Mouse (Mus musculus) left cerebral cortex, adult 11 months (tissue): Measurements from ENCODE around the gene Mctp1.
"Not testable (repeated sequence)": the region's sequence is repeated elsewhere in the genome, so short reads cannot be mapped to it uniquely, and the experiment has no call there.

Source experiments
- DNase-seq: peaks from one replicate; pipeline ENCODE4 v3.0.0; 2022; ENCODE audit warnings: low spot score

Mctp1 gene

DNA sequence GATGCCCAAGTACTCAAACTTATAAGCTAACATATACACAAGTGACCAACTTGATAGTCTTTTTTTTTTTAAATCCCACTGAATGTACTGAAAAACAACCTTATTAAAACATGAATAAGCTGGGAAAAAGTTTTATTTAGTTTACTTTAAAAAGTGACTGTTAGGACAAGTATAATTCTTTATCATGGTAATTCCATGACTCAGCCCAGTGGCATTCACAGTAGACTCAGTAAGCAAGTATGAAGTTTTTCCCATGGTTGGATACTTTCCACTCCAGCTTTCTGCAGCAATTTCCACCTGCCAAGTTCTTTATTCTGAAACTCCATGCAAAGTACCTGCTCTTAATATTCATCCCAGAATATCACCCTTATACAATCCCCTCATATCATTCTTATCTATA is 97.3 kb downstream of the Mctp1 start:
- DNase-seq, result no peak

GRCm38 (mm10) chr13:76482998-76483397 is 98.7 kb downstream of the Mctp1 start:
- no peak for DNase-seq

DNA sequence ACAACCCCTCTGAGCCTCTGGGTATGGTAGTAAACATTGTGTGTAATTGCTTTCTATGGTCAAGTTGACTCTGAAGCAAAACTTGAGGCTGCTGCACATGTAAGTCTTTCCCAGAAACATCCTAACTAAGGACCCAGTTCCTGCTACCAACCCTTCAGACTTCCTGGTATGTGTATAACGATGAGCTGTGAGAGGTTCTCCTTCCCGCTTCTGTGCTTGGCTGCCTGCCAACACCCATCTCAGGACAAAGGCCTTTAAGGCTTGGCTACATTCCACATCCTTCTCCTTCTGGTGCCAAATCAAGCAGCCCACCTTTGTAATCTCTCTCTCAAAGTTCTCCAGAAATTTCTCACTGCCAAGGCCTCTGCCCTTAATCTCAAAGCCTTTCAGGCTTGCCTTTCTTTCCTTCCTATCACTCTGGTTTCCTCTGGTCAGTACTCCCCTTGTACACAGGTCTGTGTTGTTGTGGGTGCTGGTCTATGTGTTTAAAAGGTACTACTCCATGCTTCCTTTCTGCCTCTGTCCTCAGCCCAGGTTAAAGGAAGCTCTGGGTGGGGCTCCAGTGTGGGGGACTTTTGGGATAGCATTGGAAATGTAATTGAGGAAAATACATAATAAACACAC is 99.9 kb downstream of the Mctp1 start:
- DNase-seq, result no peak

- no peak for DNase-seq
Measured at GRCm38 (mm10) chr13:76515896-76516295, 131.6 kb downstream of the Mctp1 start.

GRCm38 (mm10) chr13:76523170-76523569 is 138.8 kb downstream of the Mctp1 start:
- DNase-seq, result no peak

GRCm38 (mm10) chr13:76527326-76527725 is 143.0 kb downstream of the Mctp1 start:
- DNase-seq, result no peak

GRCm38 (mm10) chr13:76527751-76528150 is 143.4 kb downstream of the Mctp1 start:
- DNase-seq, result no peak

DNA sequence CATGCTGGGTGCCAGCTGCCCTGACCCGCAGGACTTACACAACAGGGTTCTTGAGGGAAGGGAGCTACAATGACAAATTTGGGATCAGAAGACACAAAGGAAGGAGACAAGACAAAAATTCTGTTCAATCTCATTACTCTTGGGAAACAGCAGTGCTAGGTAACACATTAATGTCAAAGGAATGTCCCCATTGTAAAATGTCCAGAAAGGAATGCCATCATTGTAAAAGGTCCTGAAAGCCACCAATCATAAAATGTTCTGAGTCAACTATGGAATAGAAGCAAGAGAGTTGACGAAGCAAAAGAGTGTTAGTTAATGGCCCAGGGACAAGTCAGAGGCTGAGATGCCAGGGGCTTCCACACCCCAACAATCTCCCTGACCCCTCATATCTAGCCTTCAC is 145.6 kb downstream of the Mctp1 start:
- no peak for DNase-seq

DNA sequence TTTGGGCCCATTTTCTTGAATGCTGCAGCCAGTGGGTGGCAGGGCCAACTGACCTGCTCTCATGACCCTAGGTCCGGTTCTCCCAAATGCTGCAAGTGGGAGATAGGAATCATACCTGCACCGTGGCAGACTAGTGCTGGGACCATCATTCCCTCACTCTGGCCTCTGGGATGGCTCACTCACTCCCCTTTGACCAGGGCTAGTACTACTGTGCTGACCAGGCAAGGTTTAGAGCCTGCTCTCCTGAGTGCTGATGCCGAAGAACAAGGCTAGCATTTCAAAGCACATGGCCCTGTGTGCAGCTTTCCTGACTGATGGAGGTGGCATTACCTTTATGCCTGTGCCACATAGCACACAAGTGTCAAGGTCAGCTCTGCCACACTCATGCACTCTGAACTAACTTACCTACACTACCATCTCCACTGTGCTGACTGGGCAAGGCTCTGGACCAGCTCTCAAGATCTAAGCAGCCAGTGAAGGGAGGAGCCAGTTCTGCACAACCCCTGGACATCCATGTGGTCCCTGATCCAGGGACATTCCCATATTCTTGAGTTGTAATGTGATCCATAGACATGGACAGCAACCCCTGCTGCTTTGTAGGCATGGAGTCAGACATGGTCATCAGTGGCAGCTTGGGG is 146.7 kb downstream of the Mctp1 start:
- no peak for DNase-seq

DNA sequence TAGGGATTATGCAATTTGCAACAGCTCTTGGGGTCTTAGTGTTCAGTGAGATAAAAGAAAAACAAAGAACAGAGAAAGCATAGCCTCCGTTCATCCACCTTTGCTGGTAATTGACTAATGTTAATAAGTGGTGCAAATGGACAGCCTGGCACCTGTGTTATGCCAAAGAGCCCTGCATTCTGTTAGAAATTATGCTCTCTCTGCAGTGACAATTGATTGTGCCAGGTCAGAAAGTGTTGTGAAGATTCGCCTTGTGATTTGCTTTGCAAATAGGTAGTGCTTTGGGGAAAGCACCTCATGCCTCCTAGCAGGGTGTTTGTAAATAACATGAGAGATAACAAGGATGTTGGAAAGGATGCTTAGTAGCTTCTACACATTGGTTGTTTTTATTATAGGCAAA is 163.5 kb downstream of the Mctp1 start:
- DNase-seq, result no peak

DNA sequence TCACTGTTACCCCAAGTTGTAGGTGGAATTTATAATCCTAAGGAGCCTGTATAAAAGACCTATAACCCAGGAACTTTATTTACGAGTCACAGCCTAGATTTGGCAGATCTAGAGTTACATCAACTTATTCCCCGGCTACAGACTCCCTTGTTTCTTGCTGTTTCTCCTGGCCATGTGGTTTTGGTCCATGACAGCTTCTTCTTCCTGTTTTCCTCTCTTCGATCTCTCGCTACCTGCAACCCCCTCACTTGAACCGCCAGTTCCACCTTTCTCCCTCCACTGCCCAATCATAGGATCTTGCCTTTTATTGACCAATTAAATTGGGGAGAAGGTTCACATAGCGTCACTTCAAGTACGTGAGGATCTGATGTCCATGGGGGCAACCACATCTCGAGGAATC is 176.6 kb downstream of the Mctp1 start:
- DNase-seq, result no peak

DNA sequence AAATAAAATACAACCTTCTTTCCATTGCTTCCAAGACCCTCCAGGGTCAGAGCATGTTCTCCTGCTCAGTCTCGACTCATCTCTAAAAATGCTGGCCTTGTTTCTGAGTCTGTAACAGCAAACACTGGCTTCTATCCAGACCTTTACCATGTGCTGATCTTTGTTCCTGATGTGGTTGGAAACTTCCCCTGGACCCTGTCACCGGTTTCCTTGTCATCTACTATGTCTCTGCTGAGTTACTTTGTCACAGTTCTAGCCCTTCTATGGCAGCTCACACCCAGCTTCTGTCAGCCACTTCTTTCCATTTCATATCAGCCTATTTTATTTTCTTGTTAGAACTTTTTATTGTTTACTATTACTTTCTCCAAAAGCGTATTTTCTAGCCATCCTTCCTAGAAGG is 177.3 kb downstream of the Mctp1 start:
- DNase-seq, result no peak

- no peak for DNase-seq
Measured at GRCm38 (mm10) chr13:76564061-76564460, 179.7 kb downstream of the Mctp1 start.

- no peak for DNase-seq
Measured at GRCm38 (mm10) chr13:76566024-76566423, 181.7 kb downstream of the Mctp1 start.

DNA sequence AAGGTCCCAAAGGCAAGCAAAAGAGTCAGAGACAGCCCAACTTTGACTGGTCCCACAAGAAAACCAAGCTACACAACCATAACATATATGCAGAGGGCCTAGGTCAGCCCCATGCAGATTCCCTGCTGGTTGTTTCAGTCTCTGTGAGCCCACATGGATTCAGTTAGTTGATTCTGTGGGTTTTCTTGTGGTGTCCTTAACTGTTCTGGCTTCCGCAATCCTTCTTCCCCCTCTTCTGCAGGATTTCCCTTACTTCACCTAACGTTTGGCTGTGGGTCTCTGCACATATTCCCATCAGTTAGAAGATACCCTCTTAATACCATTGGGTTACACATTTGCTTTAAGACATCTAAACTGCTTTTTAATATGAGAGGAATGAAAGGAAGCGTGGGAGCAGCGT is 183.1 kb downstream of the Mctp1 start:
- no peak for DNase-seq

GRCm38 (mm10) chr13:76568569-76569211 is 184.4 kb downstream of the Mctp1 start:
- no peak for DNase-seq

DNA sequence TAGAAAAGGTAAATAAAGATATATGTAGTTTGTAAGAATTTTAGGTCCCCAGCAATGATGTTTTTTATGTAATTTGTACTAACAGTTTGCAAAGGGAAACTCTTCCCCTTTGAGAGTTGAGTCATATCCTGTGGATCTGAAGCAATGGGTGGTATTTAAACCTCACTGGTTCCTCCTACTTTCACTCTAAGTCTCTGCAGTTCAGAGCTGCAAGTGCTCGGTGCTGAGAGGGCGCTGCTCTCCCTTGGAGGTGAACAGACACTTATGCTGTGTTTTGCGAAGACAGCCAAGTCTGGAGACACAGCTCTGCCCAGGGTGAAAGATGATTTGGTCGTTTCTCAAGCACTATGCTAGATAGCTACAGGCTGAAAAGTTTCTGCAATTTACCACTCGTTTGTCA is 195.1 kb downstream of the Mctp1 start:
- peak; percentile 38 for DNase-seq

GRCm38 (mm10) chr13:76585447-76585846 is 201.1 kb downstream of the Mctp1 start:
- no peak for DNase-seq

DNA sequence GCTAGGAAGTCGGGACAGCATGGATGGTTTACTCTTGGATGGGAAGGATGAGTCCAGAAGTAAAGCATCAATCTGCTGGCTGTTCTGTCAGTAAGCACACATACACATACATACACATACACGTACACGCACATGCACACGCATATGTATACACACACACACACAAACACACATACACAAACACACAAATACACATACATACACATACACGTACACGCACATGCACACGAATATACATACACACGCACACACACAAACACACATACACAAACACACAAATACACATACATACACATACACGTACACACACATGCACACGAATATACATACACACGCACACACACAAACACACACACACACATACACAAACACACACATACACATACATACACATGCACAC is 206.4 kb downstream of the Mctp1 start:
- DNase-seq, result not testable (repeated sequence)

DNA sequence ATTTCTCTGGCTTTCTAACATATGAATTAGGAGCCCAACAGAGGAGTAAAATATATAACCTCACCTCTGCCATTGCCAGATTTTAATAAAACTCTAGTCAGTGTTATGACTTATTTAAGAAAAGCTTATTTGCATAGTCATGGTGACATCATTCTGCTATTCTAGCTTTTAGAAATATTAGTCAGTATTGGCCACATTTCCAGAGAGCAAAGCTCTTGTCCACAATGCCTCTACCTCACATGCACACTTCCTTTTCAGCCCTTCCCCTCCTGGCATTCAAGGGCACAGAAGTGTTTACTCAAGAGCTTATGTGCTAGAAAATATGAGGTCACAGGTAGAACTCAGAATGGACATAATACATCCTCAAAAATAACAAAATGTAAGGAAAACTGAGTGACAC is 206.9 kb downstream of the Mctp1 start:
- DNase-seq, result no peak

DNA sequence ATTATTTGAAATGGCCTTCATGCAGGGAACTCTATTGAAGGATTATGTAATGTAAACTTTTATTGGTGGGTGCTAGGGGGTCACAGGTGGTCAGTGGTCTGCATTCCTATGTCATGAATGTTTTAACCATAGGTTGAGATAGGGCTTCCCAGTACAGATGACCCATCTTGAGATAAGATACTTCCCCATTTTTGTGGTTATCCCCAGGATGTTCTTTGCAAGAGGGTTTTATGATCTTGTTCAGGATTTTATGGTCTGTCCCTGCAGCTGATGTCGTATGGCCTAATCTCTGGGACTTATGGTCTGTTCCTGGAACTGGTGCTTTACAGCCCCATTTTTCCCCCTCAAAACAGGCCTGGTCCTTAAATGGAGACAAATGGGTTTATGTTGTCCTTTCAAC is 207.4 kb downstream of the Mctp1 start:
- DNase-seq, result no peak

DNA sequence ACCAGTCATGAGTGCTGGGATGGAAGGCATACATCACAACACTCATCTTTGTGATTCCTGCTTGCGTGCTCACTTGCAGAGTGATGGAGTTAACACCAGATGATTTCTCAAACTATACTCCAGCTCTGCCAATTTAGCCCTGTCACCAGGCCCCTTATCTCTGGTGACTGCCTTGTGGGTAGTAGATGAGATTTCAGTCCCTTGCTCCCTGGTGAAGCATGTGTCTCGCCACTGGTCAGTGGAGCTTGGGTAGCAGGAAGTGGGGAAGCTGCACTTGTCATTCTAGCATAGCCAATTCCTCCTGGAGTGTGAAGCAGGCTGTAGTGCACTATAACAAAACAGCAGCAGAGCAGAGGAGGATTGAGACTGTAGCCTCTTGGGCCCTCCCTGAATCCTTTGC is 208.6 kb downstream of the Mctp1 start:
- no peak for DNase-seq

DNA sequence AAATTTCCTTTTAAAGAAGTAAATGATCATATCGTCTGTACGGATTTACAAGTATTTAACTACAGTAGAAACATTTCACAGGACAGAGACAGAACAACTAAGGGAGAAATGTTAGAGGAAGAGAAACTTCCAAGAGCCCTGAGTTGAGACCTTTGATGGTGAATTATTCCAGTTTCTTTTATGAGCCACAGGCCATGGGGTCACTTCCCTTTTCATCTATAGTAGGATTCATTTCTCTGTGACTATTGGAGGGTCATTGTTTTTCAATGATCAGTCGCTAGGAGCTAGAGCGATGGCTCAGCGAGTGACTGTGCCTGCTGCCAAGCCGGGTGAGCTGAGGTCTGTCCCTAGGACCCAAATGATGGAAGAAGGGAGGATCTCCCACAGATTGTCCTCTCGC is 212.7 kb downstream of the Mctp1 start:
- DNase-seq, result no peak

DNA sequence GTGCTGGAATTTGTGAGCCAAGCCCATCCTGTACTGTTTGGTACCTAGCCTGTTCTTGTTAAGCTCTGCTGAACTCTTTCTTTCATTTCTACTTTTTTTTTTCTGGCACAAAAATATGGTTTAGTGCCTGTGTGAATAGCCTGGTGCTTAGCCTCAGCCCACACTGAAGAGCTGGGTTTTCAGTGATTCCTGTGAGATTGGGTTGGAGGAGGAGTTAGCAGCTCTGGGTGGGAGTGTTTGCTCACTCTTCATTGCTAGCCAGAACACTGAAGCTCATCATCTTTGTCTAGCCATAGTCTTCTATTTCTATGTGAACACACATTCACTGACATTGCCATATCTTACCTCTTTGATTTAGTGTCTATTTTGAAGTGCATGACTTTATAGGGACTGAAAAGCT is 225.1 kb downstream of the Mctp1 start:
- DNase-seq, result no peak
